Mouse (Mus musculus) ES-Bruce4 (cell line): ENCODE measurements around the gene Smad3. TPM values are rescaled to one million over a fixed set of nuclear protein-coding genes. Genes with fewer than 3 reads are reported as not detected.

Experiments used
- H3K27ac ChIP-seq: 2 replicates; pipeline ENCODE4 v1.5.1; 2012; ENCODE audit warnings: low read length, inconsistent platforms; ENCODE audit not compliant: insufficient read depth
- H3K27me3 ChIP-seq: 2 replicates; pipeline ENCODE4 v1.6.1; 2012; ENCODE audit warnings: mild to moderate bottlenecking, low read length, inconsistent platforms; ENCODE audit not compliant: control insufficient read depth, poor library complexity, insufficient read depth, severe bottlenecking
- H3K36me3 ChIP-seq: 2 replicates; pipeline ENCODE4 v1.6.1; 2012; ENCODE audit warnings: inconsistent platforms, mild to moderate bottlenecking, low read length, moderate library complexity; ENCODE audit not compliant: control insufficient read depth, poor library complexity, insufficient read depth, severe bottlenecking
- H3K4me1 ChIP-seq: one replicate; pipeline ENCODE4 v1.8.1; 2011; ENCODE audit warnings: low read length; ENCODE audit not compliant: control insufficient read depth, insufficient read depth
- H3K4me3 ChIP-seq: 2 replicates; pipeline ENCODE4 v1.5.1; 2011; ENCODE audit warnings: low read depth, mild to moderate bottlenecking, low read length
- H3K9ac ChIP-seq: 2 replicates; pipeline ENCODE4 v1.6.1; 2012; ENCODE audit warnings: low read depth, mild to moderate bottlenecking, inconsistent platforms; ENCODE audit not compliant: poor library complexity, severe bottlenecking
- H3K9me3 ChIP-seq: replicated peaks from 2 replicates; pipeline ENCODE4 v1.6.1; 2012; ENCODE audit warnings: mild to moderate bottlenecking, low read length, inconsistent platforms; ENCODE audit not compliant: control insufficient read depth, poor library complexity, insufficient read depth, severe bottlenecking
- CTCF ChIP-seq: IDR thresholded peaks from one replicate; pipeline ENCODE4 v1.8.1; 2011; ENCODE audit warnings: low read depth, low read length
- EP300 ChIP-seq: IDR thresholded peaks from 2 replicates; pipeline ENCODE4 v1.6.1; 2011; ENCODE audit warnings: low read depth, low read length; ENCODE audit not compliant: insufficient read depth
- POLR2A ChIP-seq: IDR thresholded peaks from one replicate; pipeline ENCODE4 v1.8.1; 2011; ENCODE audit warnings: low read length; ENCODE audit not compliant: insufficient read depth
- polyA plus RNA-seq: library from polyadenylated mRNA; stranded (reverse); fragments of >200 nt; gene quantifications from 2 replicates; pipeline ENCODE4 v1.2.4, GENCODE M21; 2011; ENCODE audit warnings: low read depth; ENCODE audit not compliant: missing spikeins, insufficient read depth, insufficient read length

Smad3 gene
- polyA plus RNA-seq, 1 experiment = 25.7 TPM

GRCm38 (mm10) chr9:63756581-63757461 is 973 bp downstream of the Smad3 start:
- H3K27me3 ChIP-seq = no peaks in the 10 kb centered on the region
- TF ChIP-seq CTCF (no peak), EP300 (no peak), POLR2A (no peak)
- peak overlapping the region; percentile 94 for H3K4me3 ChIP-seq
- H3K4me1 ChIP-seq = peaks cover 5% of the 10 kb centered on the region
- H3K27ac ChIP-seq = no peak overlapping the region
- no peaks in the 10 kb centered on the region for H3K9me3 ChIP-seq
- peak overlapping the region; percentile 57 for H3K9ac ChIP-seq
- no peaks in the 10 kb centered on the region for H3K36me3 ChIP-seq

GRCm38 (mm10) chr9:63755671-63756543 is 1.9 kb downstream of the Smad3 start:
- H3K9me3 ChIP-seq = no peaks in the 10 kb centered on the region
- TF ChIP-seq EP300 (no peak), CTCF (no peak), POLR2A (no peak)
- H3K36me3 ChIP-seq = no peaks in the 10 kb centered on the region
- no peak overlapping the region for H3K27ac ChIP-seq
- no peaks in the 10 kb centered on the region for H3K27me3 ChIP-seq
- peak overlapping the region; percentile 94 for H3K4me3 ChIP-seq
- peaks cover 5% of the 10 kb centered on the region for H3K4me1 ChIP-seq
- H3K9ac ChIP-seq = peak overlapping the region; percentile 57

- TF ChIP-seq CTCF (no peak), EP300 (no peak), POLR2A (no peak)
- H3K9me3 ChIP-seq = no peaks in the 10 kb centered on the region
- H3K27ac ChIP-seq = no peak overlapping the region
- 0 out of 2 replicates have a peak overlapping the region, but pooled peaks have one; percentile 3 for H3K4me3 ChIP-seq
- no peak overlapping the region for H3K9ac ChIP-seq
- no peaks in the 10 kb centered on the region for H3K36me3 ChIP-seq
- H3K4me1 ChIP-seq = peaks cover 5% of the 10 kb centered on the region
- no peaks in the 10 kb centered on the region for H3K27me3 ChIP-seq
Measured at GRCm38 (mm10) chr9:63754556-63755510, 3.0 kb downstream of the Smad3 start.

DNA sequence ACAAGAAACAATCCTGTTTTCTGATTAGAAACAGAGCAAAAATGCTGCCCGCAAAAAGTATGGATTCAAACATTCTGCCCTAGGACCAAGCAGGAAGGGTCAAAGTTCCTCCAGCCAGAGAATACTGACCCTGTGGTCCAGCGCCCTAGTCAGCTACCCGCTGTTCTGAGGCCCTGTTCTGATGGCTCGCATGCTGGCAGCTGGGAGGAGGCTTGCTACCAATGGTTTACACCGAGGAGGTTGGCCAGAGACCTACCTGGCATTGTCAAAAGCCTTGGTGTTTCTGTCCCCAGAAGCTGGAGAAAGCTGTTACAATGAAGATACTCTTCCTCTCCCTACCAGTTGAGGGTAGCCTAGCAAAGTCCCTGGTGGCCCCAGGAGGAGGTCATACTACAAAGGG is 3.8 kb downstream of the Smad3 start:
- no peaks in the 10 kb centered on the region for H3K9me3 ChIP-seq
- H3K27ac ChIP-seq = no peak overlapping the region
- H3K27me3 ChIP-seq = no peaks in the 10 kb centered on the region
- H3K4me3 ChIP-seq = no peak overlapping the region
- H3K4me1 ChIP-seq = peaks cover 5% of the 10 kb centered on the region
- no peak overlapping the region for H3K9ac ChIP-seq
- TF ChIP-seq EP300 (no peak), POLR2A (no peak), CTCF (no peak)
- no peaks in the 10 kb centered on the region for H3K36me3 ChIP-seq

DNA sequence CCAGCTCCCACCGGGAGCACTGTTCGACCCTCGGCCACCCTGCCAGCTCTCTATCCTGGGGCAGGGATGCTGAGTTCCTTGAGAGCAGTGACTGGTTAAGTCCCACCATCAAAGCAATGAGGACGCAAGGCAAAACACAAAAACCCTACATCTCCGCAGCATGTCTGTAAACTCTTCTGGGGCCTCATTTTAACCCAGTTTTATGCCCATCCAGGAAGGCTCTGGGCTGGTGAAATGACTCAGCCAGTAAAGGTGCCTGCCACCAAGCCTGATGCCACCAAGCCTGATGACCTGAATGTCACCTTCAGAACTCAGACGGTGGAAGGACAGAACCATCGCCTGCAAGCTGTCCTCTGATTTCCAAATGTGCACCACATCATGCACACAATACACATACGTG is 4.4 kb downstream of the Smad3 start:
- no peak for TF ChIP-seq CTCF
- Histone ChIP-seq H3K36me3 (no peaks in the 10 kb centered on the region), H3K4me3 (no peak overlapping the region), H3K4me1 (peaks cover 5% of the 10 kb centered on the region), H3K9ac (no peak overlapping the region), H3K27ac (no peak overlapping the region), H3K9me3 (no peaks in the 10 kb centered on the region), H3K27me3 (no peaks in the 10 kb centered on the region)
